Mouse (Mus musculus) adrenal gland, postnatal 14 days (tissue): ENCODE measurements at regions not wholly inside any gene's neighbourhood (a gene's known extent, or its start where the extent isn't known, plus 50 kb on each side); places are given as distances from the start of the nearest gene placed in this dataset.
"Not testable (repeated sequence)": the region's sequence is repeated elsewhere in the genome, so short reads cannot be mapped to it uniquely, and the experiment has no call there.

Experiments
- DNase-seq: peaks from one replicate; pipeline ENCODE4 v3.0.0; 2021; ENCODE audit warnings: mixed read lengths

- no peak for DNase-seq
These were observed 75.8 kb upstream of the Hao2 start for GRCm38 (mm10) chr3:98968811-98969210.

GRCm38 (mm10) chr3:98975777-98976176 is 82.7 kb upstream of the Hao2 start:
- peak; percentile 32 for DNase-seq

DNA sequence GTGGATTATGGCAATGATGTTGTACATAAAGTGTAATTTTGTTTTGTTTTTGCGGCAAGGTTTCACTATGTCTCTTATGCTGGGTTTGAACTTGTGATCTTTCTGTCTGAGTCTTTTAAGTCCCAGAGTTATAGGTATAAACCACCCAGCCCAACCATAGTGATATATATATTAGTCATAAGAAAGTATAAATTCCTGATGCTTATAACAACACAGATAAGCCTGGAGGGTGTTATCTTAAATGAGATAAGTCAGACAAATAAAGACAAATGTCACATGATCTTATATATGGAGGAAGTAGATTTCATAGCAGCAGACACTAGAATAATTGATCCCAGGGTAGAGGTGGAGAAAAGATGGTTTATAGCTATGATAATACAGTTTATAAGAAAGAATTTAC is 89.7 kb upstream of the Hao2 start:
- DNase-seq, result no peak

GRCm38 (mm10) chr3:98987266-98987665 is 94.2 kb upstream of the Hao2 start:
- DNase-seq, result not testable (repeated sequence)

GRCm38 (mm10) chr3:98990801-98991200 is 97.8 kb upstream of the Hao2 start:
- peak; percentile 23 for DNase-seq

GRCm38 (mm10) chr3:98991276-98991675 is 98.2 kb upstream of the Hao2 start:
- no peak for DNase-seq

- peak; percentile 5 for DNase-seq
These were observed 101.0 kb upstream of the Hao2 start for GRCm38 (mm10) chr3:98994086-98994485.

DNA sequence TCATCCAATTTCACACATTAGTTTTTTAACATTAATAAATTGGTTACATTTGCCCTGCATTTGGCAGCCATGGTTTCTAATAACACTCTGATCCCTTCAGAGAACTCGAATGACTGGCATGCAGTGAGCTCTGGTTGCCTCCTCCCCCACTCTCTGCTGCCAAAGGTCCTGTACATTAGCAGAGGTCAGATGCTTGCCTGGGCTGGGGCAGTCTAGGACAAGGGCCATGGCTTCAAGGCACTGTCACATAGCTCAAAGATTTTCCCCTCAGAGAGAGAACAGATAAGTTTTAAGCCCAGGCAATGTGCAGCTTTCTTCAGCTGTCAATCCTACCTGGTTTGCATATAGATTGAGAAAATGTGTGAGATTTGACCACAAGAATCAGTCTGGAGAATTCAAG is 110.2 kb upstream of the Wars2 start:
- DNase-seq, result no peak

GRCm38 (mm10) chr3:99046190-99046589 is 94.7 kb upstream of the Wars2 start:
- DNase-seq, result no peak

DNA sequence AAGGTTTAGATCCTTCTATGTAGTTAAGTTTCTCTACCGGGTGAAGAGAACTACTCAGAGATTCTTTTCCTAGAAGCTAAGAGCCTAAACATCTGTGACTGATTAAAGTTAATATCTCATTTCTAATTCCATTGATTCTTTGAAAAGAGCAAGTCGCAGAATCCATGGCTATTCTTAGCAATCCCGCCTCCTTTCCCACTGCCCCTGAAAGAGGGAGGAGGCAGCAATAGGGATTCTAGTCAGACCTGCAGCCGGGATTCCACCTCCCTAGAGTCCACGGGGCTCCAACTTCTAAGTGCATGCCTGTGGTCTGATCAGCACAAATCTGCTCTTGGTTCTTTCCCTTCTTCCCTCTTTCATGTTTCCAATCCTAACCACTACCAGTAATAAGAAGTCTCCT is 93.7 kb upstream of the Wars2 start:
- no peak for DNase-seq

GRCm38 (mm10) chr3:99049305-99049704 is 91.6 kb upstream of the Wars2 start:
- DNase-seq, result peak; percentile 11

DNA sequence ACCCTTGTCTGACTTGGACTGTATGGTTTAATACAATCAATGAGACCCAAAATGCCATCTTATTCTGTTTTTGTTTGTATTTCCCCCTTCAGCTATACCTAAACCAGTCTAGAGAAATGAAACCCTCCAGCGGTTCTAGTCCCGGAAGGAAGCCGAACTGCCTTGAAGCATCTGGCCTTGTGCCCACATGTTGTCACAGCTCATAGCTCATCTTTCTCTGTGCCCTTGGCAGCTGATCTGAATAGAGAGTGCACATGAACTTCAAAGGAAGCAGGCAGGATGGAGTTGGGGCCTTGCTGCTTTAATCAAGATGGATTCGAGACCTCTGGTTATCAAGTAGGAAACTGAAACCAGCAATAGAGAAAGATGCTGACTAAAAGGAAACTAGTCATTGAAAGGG is 88.7 kb upstream of the Wars2 start:
- DNase-seq, result peak; percentile 62

DNA sequence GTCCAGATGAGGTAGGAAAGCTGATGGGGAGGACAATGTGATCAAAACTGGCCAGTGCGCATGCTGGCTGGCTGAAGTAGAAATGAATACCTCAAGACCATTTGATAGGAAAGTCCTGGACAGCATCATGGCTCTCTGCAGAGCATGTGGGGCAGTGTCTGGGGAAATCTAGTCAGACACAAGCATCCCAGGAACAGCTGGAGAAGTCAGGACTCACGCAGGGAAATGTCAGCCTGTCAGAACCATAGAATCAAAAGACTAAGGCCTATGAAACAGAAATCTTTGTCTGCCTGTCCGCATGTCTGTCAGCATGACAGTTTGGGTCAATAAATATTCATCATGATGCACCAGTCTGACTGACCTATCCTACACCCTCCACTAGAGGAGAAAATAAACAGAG is 73.7 kb upstream of the Wars2 start:
- DNase-seq, result no peak
